Mouse (Mus musculus) cortical plate, adult 2 months (tissue): ENCODE results near the gene Kank4. TPM values are rescaled to one million over a fixed set of nuclear protein-coding genes. Genes with fewer than 3 reads are reported as not detected.
A peak's percentile ranks its signal among the peaks of the same experiment; 100 is the strongest.

Experiments
- H3K27ac ChIP-seq: fragments of 200-500 bp; 2 replicates; pipeline ENCODE4 v1.5.1; 2012; ENCODE audit warnings: low read length, control low read depth, inconsistent platforms; ENCODE audit not compliant: insufficient read depth
- H3K4me1 ChIP-seq: fragments of 200-500 bp; 2 replicates; pipeline ENCODE4 v1.6.1; 2011; ENCODE audit warnings: low read length; ENCODE audit not compliant: control insufficient read depth, insufficient read depth
- H3K4me3 ChIP-seq: fragments of 200-500 bp; 2 replicates; pipeline ENCODE4 v1.5.1; 2011; ENCODE audit warnings: mild to moderate bottlenecking, low read length, control low read depth; ENCODE audit not compliant: insufficient read depth
- CTCF ChIP-seq: fragments of 200-500 bp; IDR thresholded peaks from 2 replicates; pipeline ENCODE4 v1.5.1; 2011; ENCODE audit warnings: mild to moderate bottlenecking, control low read depth, low read length; ENCODE audit not compliant: insufficient read depth; ENCODE audit errors: extremely low read depth
- POLR2A ChIP-seq: fragments of 200-500 bp; IDR thresholded peaks from 2 replicates; pipeline ENCODE4 v1.6.1; 2011; ENCODE audit warnings: mild to moderate bottlenecking, low read length, control low read depth; ENCODE audit not compliant: insufficient read depth; ENCODE audit errors: extremely low read depth
- polyA plus RNA-seq: library from polyadenylated mRNA; depleted of rRNA; stranded (reverse); fragments of >200 nt; gene quantifications from 2 replicates; pipeline ENCODE4 v1.2.3, GENCODE M21; 2012

Gene Kank4
- polyA plus RNA-seq, 1 experiment, result 2.4 TPM

- Histone ChIP-seq H3K4me1 (no peaks in the 10 kb centered on the region), H3K27ac (no peak overlapping the region), H3K4me3 (no peak overlapping the region)
- TF ChIP-seq CTCF, result no peak
- no peak for TF ChIP-seq POLR2A
Measured at GRCm38 (mm10) chr4:98758012-98758821, 59.1 kb downstream of the Kank4 start.

GRCm38 (mm10) chr4:98756141-98756540 lies 61.2 kb downstream of the Kank4 start:
- TF ChIP-seq POLR2A (no peak), CTCF (no peak)
- Histone ChIP-seq H3K4me3 (no peak overlapping the region), H3K4me1 (no peaks in the 10 kb centered on the region), H3K27ac (no peak overlapping the region)

GRCm38 (mm10) chr4:98754456-98754855 lies 62.9 kb downstream of the Kank4 start:
- no peak for TF ChIP-seq CTCF
- TF ChIP-seq POLR2A, result no peak
- H3K27ac ChIP-seq, result no peak overlapping the region
- H3K4me1 ChIP-seq, result no peaks in the 10 kb centered on the region
- H3K4me3 ChIP-seq, result no peak overlapping the region

GRCm38 (mm10) chr4:98743906-98744210 lies 73.5 kb downstream of the Kank4 start:
- no peak for TF ChIP-seq CTCF
- no peak for TF ChIP-seq POLR2A
- Histone ChIP-seq H3K4me1 (no peaks in the 10 kb centered on the region), H3K27ac (no peak overlapping the region), H3K4me3 (no peak overlapping the region)

GRCm38 (mm10) chr4:98743209-98743905 lies 74.0 kb downstream of the Kank4 start:
- TF ChIP-seq POLR2A (no peak), CTCF (no peak)
- Histone ChIP-seq H3K27ac (no peak overlapping the region), H3K4me1 (no peaks in the 10 kb centered on the region), H3K4me3 (no peak overlapping the region)

GRCm38 (mm10) chr4:98739753-98740152 lies 77.6 kb downstream of the Kank4 start:
- H3K27ac ChIP-seq, result no peak overlapping the region
- no peak overlapping the region for H3K4me3 ChIP-seq
- H3K4me1 ChIP-seq, result no peaks in the 10 kb centered on the region
- TF ChIP-seq POLR2A (no peak), CTCF (peak; percentile 48; the same call in 1 of the 2 replicates)

GRCm38 (mm10) chr4:98733660-98734059 lies 83.7 kb downstream of the Kank4 start:
- Histone ChIP-seq H3K4me1 (no peaks in the 10 kb centered on the region), H3K4me3 (no peak overlapping the region)

GRCm38 (mm10) chr4:98728716-98729115 lies 88.6 kb downstream of the Kank4 start:
- Histone ChIP-seq H3K27ac (no peak overlapping the region), H3K4me3 (no peak overlapping the region), H3K4me1 (no peaks in the 10 kb centered on the region)
- TF ChIP-seq POLR2A (no peak), CTCF (no peak)

More at GRCm38 (mm10) chr4:98733660-98734059, 83.7 kb downstream of the Kank4 start:
- TF ChIP-seq POLR2A, result no peak
- TF ChIP-seq CTCF, result no peak
- H3K27ac ChIP-seq, result no peak overlapping the region

GRCm38 (mm10) chr4:98727959-98728347 lies 89.4 kb downstream of the Kank4 start:
- no peaks in the 10 kb centered on the region for H3K4me1 ChIP-seq
- no peak overlapping the region for H3K27ac ChIP-seq
- H3K4me3 ChIP-seq, result no peak overlapping the region
- TF ChIP-seq CTCF (no peak), POLR2A (no peak)
